Mouse (Mus musculus): Measurements from ENCODE around the gene Tm2d3. TPM values are rescaled to one million over a fixed set of nuclear protein-coding genes. Genes with fewer than 3 reads are reported as not detected.

The Tm2d3 gene
- total RNA-seq, 4 experiments from 2014 or later: 66.8 to 77.9 (median 68.9) TPM

- DNase-seq: peak; percentile 36
Measured at GRCm38 (mm10) chr7:65704818-65705242, 13.9 kb downstream of the Tm2d3 start.

GRCm38 (mm10) chr7:65708506-65708905 is 17.5 kb downstream of the Tm2d3 start:
- no peak for DNase-seq

- no peak for DNase-seq
Measured at GRCm38 (mm10) chr7:65710301-65710700, 19.3 kb downstream of the Tm2d3 start.

- no peak for DNase-seq
Measured at GRCm38 (mm10) chr7:65713782-65714181, 22.8 kb downstream of the Tm2d3 start.

- no peak for DNase-seq
Measured at GRCm38 (mm10) chr7:65714304-65714703, 23.3 kb downstream of the Tm2d3 start.

- no peak for DNase-seq
Measured at GRCm38 (mm10) chr7:65734024-65734423, 43.1 kb downstream of the Tm2d3 start.

- DNase-seq: no peak
Measured at GRCm38 (mm10) chr7:65735261-65735660, 44.3 kb downstream of the Tm2d3 start.

GRCm38 (mm10) chr7:65737286-65738040 is 46.5 kb downstream of the Tm2d3 start:
- peak; percentile 77 for DNase-seq

GRCm38 (mm10) chr7:65742857-65743256 is 51.9 kb downstream of the Tm2d3 start:
- DNase-seq: no peak

- DNase-seq: no peak
Measured at GRCm38 (mm10) chr7:65747990-65748955, 57.3 kb downstream of the Tm2d3 start.

Other genes starting within 250 kb of the Tm2d3 start
- gene Tjp1, start 163.4 kb upstream of the Tm2d3 start, total RNA-seq (2022): 100 to 1,000 TPM in 2 of 4 experiments, 10 to 100 TPM in 2; 93.8 to 132 (median 112) TPM
- gene Tarsl2, start 46.3 kb upstream of the Tm2d3 start, total RNA-seq (2022): 10 to 100 TPM; 17.5 to 21.3 (median 18.7) TPM
- 10 to 100 TPM; 10.7 to 18.4 (median 14.7) TPM for gene Pcsk6, start 170.6 kb downstream of the Tm2d3 start, total RNA-seq (2022)